Mouse (Mus musculus) spleen, adult 2 months (tissue): ENCODE results near the gene Plcg2. TPM values are rescaled to one million over a fixed set of nuclear protein-coding genes. Genes with fewer than 3 reads are reported as not detected.
A peak's percentile ranks its signal among the peaks of the same experiment; 100 is the strongest.

Source experiments
- DNase-seq, 2 experiments: peaks; one replicate each; pipeline versions ENCODE4 v3.0.0 to v3.0.0-alpha.2; 2012 to 2021; ENCODE audit warnings: low spot score in 2 of 2, low read depth in 1 of 2
- H3K27ac ChIP-seq: fragments of 200-500 bp; 2 replicates; pipeline ENCODE4 v1.5.1; 2012; ENCODE audit warnings: low read length, inconsistent platforms; ENCODE audit not compliant: insufficient read depth
- H3K27me3 ChIP-seq: fragments of 200-500 bp; 2 replicates; pipeline ENCODE4 v1.6.1; 2012; ENCODE audit warnings: mild to moderate bottlenecking, moderate library complexity, low read length, inconsistent platforms; ENCODE audit not compliant: control insufficient read depth, insufficient read depth
- H3K36me3 ChIP-seq: fragments of 200-500 bp; 2 replicates; pipeline ENCODE4 v1.6.1; 2012; ENCODE audit warnings: mild to moderate bottlenecking, low read length, inconsistent platforms; ENCODE audit not compliant: control insufficient read depth, insufficient read depth
- H3K4me1 ChIP-seq: fragments of 200-500 bp; 2 replicates; pipeline ENCODE4 v1.6.1; 2011; ENCODE audit warnings: inconsistent platforms; ENCODE audit not compliant: control insufficient read depth, insufficient read depth, insufficient read length
- H3K4me3 ChIP-seq: fragments of 200-500 bp; 2 replicates; pipeline ENCODE4 v1.5.1; 2011; ENCODE audit warnings: mild to moderate bottlenecking, inconsistent platforms; ENCODE audit not compliant: insufficient read depth, insufficient read length; ENCODE audit errors: extremely low read depth
- CTCF ChIP-seq: fragments of 200-500 bp; IDR thresholded peaks from 2 replicates; pipeline ENCODE4 v1.5.1; 2011; ENCODE audit warnings: mild to moderate bottlenecking, inconsistent platforms; ENCODE audit not compliant: insufficient read depth, insufficient read length, insufficient replicate concordance; ENCODE audit errors: extremely low read depth
- POLR2A ChIP-seq: fragments of 200-500 bp; IDR thresholded peaks from 2 replicates; pipeline ENCODE4 v1.6.1; 2011; ENCODE audit warnings: low read depth, low read length, inconsistent platforms
- WGBS: fragments of 180-500 bp; shearing (Covaris S2); methylation state at CpG from one replicate; pipeline ENCODE4 v1.1.7; 2018; 5-methylcytosine and 5-hydroxymethylcytosine counted together
- polyA plus RNA-seq: library from polyadenylated mRNA; depleted of rRNA; stranded (reverse); fragments of >200 nt; gene quantifications from 2 replicates; pipeline ENCODE4 v1.2.3, GENCODE M21; 2012; rRNA removed

Plcg2 gene
- 51.1 and 65.9 TPM in 2 replicates for polyA plus RNA-seq

GRCm38 (mm10) chr8:117498179-117498914, at the start of gene Plcg2:
Gene Plcg2, plus strand, starts transcription at chr8:117498291.
- DNase-seq = peak in 1 of 2 experiments; percentile 81
- peak within 1 kb of the TSS; percentile 90 for H3K27ac ChIP-seq
- no peaks in the 10 kb centered on the region for H3K36me3 ChIP-seq
- under 1% methylated on average over 62 of the region's 62 CpGs for WGBS
- TF ChIP-seq CTCF (no peak), POLR2A (peak; percentile 27; the same call in 1 of the 2 replicates)
- peaks cover 26% of the 10 kb centered on the region; the same call in 1 of the 2 replicates for H3K4me1 ChIP-seq
- peak within 1 kb of the TSS; percentile 92 for H3K4me3 ChIP-seq
- H3K27me3 ChIP-seq = no peaks in the 10 kb centered on the region

GRCm38 (mm10) chr8:117451072-117451471, 47.0 kb upstream of the Plcg2 start:
- no peaks in the 10 kb centered on the region for H3K27me3 ChIP-seq
- H3K4me1 ChIP-seq = no peaks in the 10 kb centered on the region
- no peak overlapping the region for H3K4me3 ChIP-seq
- no peak overlapping the region for H3K27ac ChIP-seq
- 94% methylated on average over 9 of the region's 9 CpGs for WGBS
- no peak for TF ChIP-seq CTCF
- no peak for TF ChIP-seq POLR2A
- H3K36me3 ChIP-seq = peaks cover 49% of the 10 kb centered on the region
- no peak for DNase-seq

- no peak for DNase-seq
- TF ChIP-seq CTCF (no peak), POLR2A (no peak)
- Histone ChIP-seq H3K4me3 (no peak overlapping the region), H3K27me3 (no peaks in the 10 kb centered on the region), H3K27ac (no peak overlapping the region), H3K4me1 (no peaks in the 10 kb centered on the region), H3K36me3 (peaks cover 45% of the 10 kb centered on the region)
- WGBS = 90% methylated on average over 6 of the region's 6 CpGs
These were observed 44.1 kb upstream of the Plcg2 start for GRCm38 (mm10) chr8:117453974-117454373.

DNA sequence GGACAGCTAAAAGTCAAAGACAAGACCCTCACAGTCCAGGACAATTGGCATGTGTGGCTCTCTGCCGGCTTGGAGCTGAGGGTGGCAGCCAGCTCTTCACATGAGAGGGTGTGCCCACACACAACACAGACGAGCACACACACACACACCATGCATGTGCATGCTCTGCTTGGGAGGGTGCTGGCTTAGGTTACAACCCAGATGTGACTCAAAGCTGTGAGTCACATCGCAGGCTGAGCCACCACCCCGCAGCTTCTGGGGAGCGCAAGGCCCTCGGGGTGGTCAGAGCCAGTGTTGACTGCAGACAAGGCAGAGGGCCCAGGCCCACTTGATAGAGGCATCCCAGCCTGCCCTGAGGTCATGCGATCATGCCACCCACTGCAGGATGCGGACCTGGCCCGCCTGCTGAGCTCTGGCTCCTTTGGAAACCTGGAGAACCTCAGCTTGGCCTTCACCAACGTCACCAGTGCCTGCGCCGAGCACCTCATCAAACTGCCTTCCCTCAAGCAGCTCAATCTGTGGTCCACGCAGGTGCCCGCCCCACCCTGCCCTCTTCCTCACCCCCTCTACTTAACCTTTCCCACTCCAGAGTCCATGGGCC, 43.5 kb upstream of the Plcg2 start:
- no peaks in the 10 kb centered on the region for H3K4me1 ChIP-seq
- TF ChIP-seq POLR2A (no peak), CTCF (no peak)
- H3K4me3 ChIP-seq = no peak overlapping the region
- H3K36me3 ChIP-seq = peaks cover 46% of the 10 kb centered on the region
- no peak for DNase-seq
- no peaks in the 10 kb centered on the region for H3K27me3 ChIP-seq
- WGBS = 94% methylated on average over 14 of the region's 14 CpGs
- H3K27ac ChIP-seq = no peak overlapping the region

DNA sequence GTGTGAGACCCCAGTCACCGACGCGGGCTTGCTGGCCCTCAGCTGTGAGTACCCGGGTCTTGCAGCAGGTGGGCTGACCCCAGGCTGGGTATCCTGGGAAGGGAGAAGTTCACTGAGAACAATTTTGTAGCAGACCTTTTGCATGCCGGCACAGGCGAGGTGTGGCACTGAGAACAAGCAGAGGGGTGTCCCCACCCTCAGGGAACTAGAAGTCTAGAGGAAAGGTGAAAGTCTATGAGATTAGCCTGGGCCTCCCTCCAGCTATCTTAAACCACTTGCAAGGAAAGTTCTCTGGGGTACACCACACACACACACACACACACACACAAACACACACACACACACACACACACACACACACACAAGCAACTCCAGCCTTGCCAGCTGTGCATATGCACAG, 42.4 kb upstream of the Plcg2 start:
- no peak for DNase-seq
- H3K27ac ChIP-seq = no peak overlapping the region
- TF ChIP-seq POLR2A (no peak), CTCF (no peak)
- peaks cover 3% of the 10 kb centered on the region; the same call in 1 of the 2 replicates for H3K4me1 ChIP-seq
- no peak overlapping the region for H3K4me3 ChIP-seq
- 97% methylated on average over 6 of the region's 6 CpGs for WGBS
- peaks cover 40% of the 10 kb centered on the region for H3K36me3 ChIP-seq
- no peaks in the 10 kb centered on the region for H3K27me3 ChIP-seq

- TF ChIP-seq CTCF = no peak
- no peak for TF ChIP-seq POLR2A
- DNase-seq = no peak
- Histone ChIP-seq H3K4me1 (peaks cover 3% of the 10 kb centered on the region; the same call in 1 of the 2 replicates), H3K4me3 (no peak overlapping the region), H3K27ac (no peak overlapping the region), H3K27me3 (no peaks in the 10 kb centered on the region), H3K36me3 (peaks cover 28% of the 10 kb centered on the region)
- WGBS = 79% methylated on average over 5 of the region's 5 CpGs
These were observed 39.7 kb upstream of the Plcg2 start for GRCm38 (mm10) chr8:117458440-117458839.
